Mouse (Mus musculus): ENCODE results near the gene Olfr191.

GRCm38 (mm10) chr16:59071755-59072154 is 17.9 kb downstream of the Olfr191 start:
- TF ChIP-seq EP300 (IDR thresholded peaks at IDR 0.05; ENCODE audit: insufficient read depth, low read depth, low read length): no peak
- no peak for TF ChIP-seq CTCF (IDR thresholded peaks at IDR 0.05; ENCODE audit: low read depth, low read length)
- no peak for TF ChIP-seq POLR2A (IDR thresholded peaks at IDR 0.05; ENCODE audit: insufficient read depth, low read length)
